Mouse (Mus musculus): ENCODE data around the gene Mroh2a.

- TF ChIP-seq CTCF (IDR thresholded peaks at IDR 0.05; ENCODE audit: extremely low read depth, insufficient read depth, low read length) (no peak), POLR2A (IDR thresholded peaks at IDR 0.05; ENCODE audit: extremely low read depth, insufficient read depth, low read length) (no peak)
These were observed 51.2 kb downstream of the Mroh2a start for GRCm38 (mm10) chr1:88277818-88278511.

All from cortical plate, adult 2 months (tissue).